Mouse (Mus musculus) hindbrain, postnatal 0 days (tissue): ENCODE measurements at regions not wholly inside any gene's neighbourhood (a gene's known extent, or its start where the extent isn't known, plus 50 kb on each side); places are given as distances from the start of the nearest gene placed in this dataset.
"Not testable (repeated sequence)": the region's sequence is repeated elsewhere in the genome, so short reads cannot be mapped to it uniquely, and the experiment has no call there.

Experiments
- ATAC-seq: fragments of 200-750 bp; cut with Nextera tagmentation; 2 replicates; pipeline ENCODE4 v1.8.0; 2017; ENCODE audit warnings: mild to moderate bottlenecking, moderate TSS enrichment, moderate library complexity
- DNase-seq: peaks from one replicate; pipeline ENCODE4 v3.0.0-alpha.2; 2015; ENCODE audit warnings: low spot score
- H3K27ac ChIP-seq: fragments of 300-500 bp; sonication (generic); 2 replicates; pipeline ENCODE4 v1.5.1; 2014; ENCODE audit warnings: mild to moderate bottlenecking
- H3K27me3 ChIP-seq: fragments of 300-500 bp; sonication (generic); 2 replicates; pipeline ENCODE4 v1.6.1; 2014; ENCODE audit warnings: low read length, mixed read lengths; ENCODE audit not compliant: insufficient read depth
- H3K36me3 ChIP-seq: fragments of 300-500 bp; sonication (generic); 2 replicates; pipeline ENCODE4 v1.6.1; 2014; ENCODE audit warnings: low read length, mixed read lengths; ENCODE audit not compliant: insufficient read depth
- H3K4me1 ChIP-seq: fragments of 300-500 bp; sonication (generic); 2 replicates; pipeline ENCODE4 v1.6.1; 2014; ENCODE audit warnings: antibody characterized with exemption, low read length, mixed read lengths; ENCODE audit not compliant: insufficient read depth
- H3K4me2 ChIP-seq: fragments of 300-500 bp; sonication (generic); 2 replicates; pipeline ENCODE4 v1.6.1; 2014; ENCODE audit warnings: low read depth, mild to moderate bottlenecking, low read length, moderate library complexity, mixed read lengths
- H3K4me3 ChIP-seq: fragments of 300-500 bp; sonication (generic); 2 replicates; pipeline ENCODE4 v1.5.1; 2014; ENCODE audit warnings: low read length
- H3K9ac ChIP-seq: fragments of 300-500 bp; sonication (generic); replicated peaks from 2 replicates; pipeline ENCODE4 v1.6.1; 2014; ENCODE audit warnings: mild to moderate bottlenecking, low read length, moderate library complexity, mixed read lengths
- H3K9me3 ChIP-seq: fragments of 300-500 bp; sonication (generic); 2 replicates; pipeline ENCODE4 v1.6.1; 2016; ENCODE audit warnings: low read length, mixed read lengths
- CTCF ChIP-seq: IDR thresholded peaks from 2 replicates; pipeline ENCODE4 v1.5.1; 2016; ENCODE audit warnings: antibody characterized with exemption, control low read depth, low read depth
- WGBS: fragments of 180-500 bp; shearing (Covaris S2); extraction: QIAGEN DNeasy Blood & Tissue Kit; methylation state at CpG from one replicate; pipeline ENCODE4 v1.1.7; 2014; 5-methylcytosine and 5-hydroxymethylcytosine counted together

GRCm38 (mm10) chr10:95745834-95746620 lies 72.8 kb upstream of the Anapc15-ps start:
- no peaks in the 10 kb centered on the region for H3K27me3 ChIP-seq
- ATAC-seq (no peak), DNase-seq (no peak)
- no peak overlapping the region for H3K27ac ChIP-seq
- H3K9me3 ChIP-seq, result no peaks in the 10 kb centered on the region
- WGBS, result 57% methylated on average over 10 of the region's 10 CpGs
- no peak overlapping the region for H3K9ac ChIP-seq
- H3K4me2 ChIP-seq, result no peak overlapping the region
- no peak overlapping the region for H3K4me3 ChIP-seq
- H3K4me1 ChIP-seq, result no peaks in the 10 kb centered on the region
- no peak for TF ChIP-seq CTCF
- H3K36me3 ChIP-seq, result no peaks in the 10 kb centered on the region

- H3K9ac ChIP-seq, result no peak overlapping the region
- ATAC-seq (no peak), DNase-seq (no peak)
- no peaks in the 10 kb centered on the region for H3K9me3 ChIP-seq
- no peak overlapping the region for H3K27ac ChIP-seq
- no peaks in the 10 kb centered on the region for H3K4me1 ChIP-seq
- no peaks in the 10 kb centered on the region for H3K27me3 ChIP-seq
- TF ChIP-seq CTCF, result no peak
- H3K4me2 ChIP-seq, result no peak overlapping the region
- H3K4me3 ChIP-seq, result no peak overlapping the region
- 95% methylated on average over 2 of the region's 2 CpGs for WGBS
- H3K36me3 ChIP-seq, result no peaks in the 10 kb centered on the region
Observed at GRCm38 (mm10) chr10:95745254-95745653, 72.0 kb upstream of the Anapc15-ps start.

GRCm38 (mm10) chr10:95743627-95744026 lies 70.4 kb upstream of the Anapc15-ps start:
- H3K27me3 ChIP-seq, result no peaks in the 10 kb centered on the region

GRCm38 (mm10) chr10:95739421-95739820 lies 66.2 kb upstream of the Anapc15-ps start:
- WGBS, result 91% methylated on average over 4 of the region's 4 CpGs
- Histone ChIP-seq H3K4me3 (no peak overlapping the region), H3K9me3 (peaks cover 6% of the 10 kb centered on the region; the same call in 1 of the 2 replicates)

More at GRCm38 (mm10) chr10:95743627-95744026, 70.4 kb upstream of the Anapc15-ps start:
- Histone ChIP-seq H3K4me2 (no peak overlapping the region), H3K9me3 (no peaks in the 10 kb centered on the region), H3K9ac (no peak overlapping the region), H3K4me1 (no peaks in the 10 kb centered on the region), H3K36me3 (no peaks in the 10 kb centered on the region), H3K27ac (no peak overlapping the region), H3K4me3 (no peak overlapping the region)
- TF ChIP-seq CTCF, result no peak
- WGBS, result 88% methylated on average over 6 of the region's 6 CpGs
- DNase-seq, result no peak
- ATAC-seq, result no peak

GRCm38 (mm10) chr10:95736743-95737142 lies 63.5 kb upstream of the Anapc15-ps start:
- not testable (repeated sequence) for DNase-seq, H3K9me3 ChIP-seq, H3K9ac ChIP-seq, ATAC-seq, H3K27ac ChIP-seq, H3K4me3 ChIP-seq, H3K4me1 ChIP-seq, H3K4me2 ChIP-seq, H3K27me3 ChIP-seq, H3K36me3 ChIP-seq
- WGBS, result 83% methylated on average over 5 of the region's 5 CpGs

More at GRCm38 (mm10) chr10:95739421-95739820, 66.2 kb upstream of the Anapc15-ps start:
- Histone ChIP-seq H3K36me3 (no peaks in the 10 kb centered on the region), H3K4me2 (no peak overlapping the region), H3K9ac (no peak overlapping the region), H3K4me1 (no peaks in the 10 kb centered on the region), H3K27ac (no peak overlapping the region), H3K27me3 (no peaks in the 10 kb centered on the region)
- no peak for TF ChIP-seq CTCF
- DNase-seq (no peak), ATAC-seq (no peak)

- Histone ChIP-seq H3K4me3 (no peak overlapping the region), H3K4me1 (0 out of 2 replicates have a peak, but pooled peaks cover 3% of the 10 kb centered on the region), H3K27ac (no peak overlapping the region), H3K9ac (no peak overlapping the region), H3K36me3 (no peaks in the 10 kb centered on the region), H3K9me3 (no peaks in the 10 kb centered on the region), H3K4me2 (no peak overlapping the region), H3K27me3 (no peaks in the 10 kb centered on the region)
- WGBS, result 94% methylated on average over 10 of the region's 10 CpGs
- no peak for ATAC-seq
- DNase-seq, result no peak
- TF ChIP-seq CTCF, result no peak
Observed at GRCm38 (mm10) chr10:95731001-95731400, 57.8 kb upstream of the Anapc15-ps start.

- WGBS, result 21% methylated on average over 9 of the region's 9 CpGs
- H3K27ac ChIP-seq, result no peak overlapping the region
Observed at GRCm38 (mm10) chr10:95729890-95730289, 56.6 kb upstream of the Anapc15-ps start.

More at GRCm38 (mm10) chr10:95729890-95730289, 56.6 kb upstream of the Anapc15-ps start:
- H3K4me2 ChIP-seq, result no peak overlapping the region
- DNase-seq (peak; percentile 49), ATAC-seq (no peak)
- 0 out of 2 replicates have a peak, but pooled peaks cover 3% of the 10 kb centered on the region for H3K4me1 ChIP-seq
- H3K27me3 ChIP-seq, result no peaks in the 10 kb centered on the region
- H3K9ac ChIP-seq, result no peak overlapping the region
- H3K4me3 ChIP-seq, result no peak overlapping the region
- H3K9me3 ChIP-seq, result no peaks in the 10 kb centered on the region
- no peak for TF ChIP-seq CTCF
- no peaks in the 10 kb centered on the region for H3K36me3 ChIP-seq
